Mouse (Mus musculus) B cell, adult 67 days (primary cell): ENCODE measurements around the gene Hexa. TPM values are rescaled to one million over a fixed set of nuclear protein-coding genes. Genes with fewer than 3 reads are reported as not detected.

Experiments used
- total RNA-seq, 2 experiments: library from RNA; stranded (reverse); gene quantifications; 4 replicates each; pipeline ENCODE4 v1.2.4; 2023

Hexa gene
- 10 to 100 TPM; 60.0 to 60.5 TPM for total RNA-seq

DNA sequence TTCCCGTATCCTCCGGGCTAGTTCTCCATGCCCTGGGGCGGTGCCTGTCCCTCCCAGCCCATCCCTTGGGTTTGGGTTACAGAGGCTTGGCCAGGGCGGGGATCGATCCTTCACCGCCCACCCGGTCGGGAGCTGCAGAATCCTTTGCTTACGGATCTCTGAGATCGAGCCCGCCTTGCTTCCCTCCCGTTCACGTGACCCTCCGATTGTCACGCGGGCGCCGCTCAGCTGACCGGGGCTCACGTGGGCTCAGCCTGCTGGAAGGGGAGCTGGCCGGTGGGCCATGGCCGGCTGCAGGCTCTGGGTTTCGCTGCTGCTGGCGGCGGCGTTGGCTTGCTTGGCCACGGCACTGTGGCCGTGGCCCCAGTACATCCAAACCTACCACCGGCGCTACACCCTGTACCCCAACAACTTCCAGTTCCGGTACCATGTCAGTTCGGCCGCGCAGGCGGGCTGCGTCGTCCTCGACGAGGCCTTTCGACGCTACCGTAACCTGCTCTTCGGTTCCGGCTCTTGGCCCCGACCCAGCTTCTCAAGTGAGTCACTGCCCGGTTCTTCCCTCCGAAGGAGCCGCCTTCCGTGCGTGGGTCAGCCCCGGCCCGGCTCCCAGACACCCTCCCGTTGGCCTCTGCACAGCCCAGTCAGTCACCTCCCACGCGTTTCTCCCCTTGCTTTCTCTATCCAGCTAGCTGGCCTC, at the start of gene Hexa, which contains the start of gene Tmem202:
Gene Hexa (plus strand): TSS at position 100 of the 697 bp plus-strand sequence.
Gene Tmem202 (minus strand): TSS at position 407 of the 697 bp plus-strand sequence.

DNA sequence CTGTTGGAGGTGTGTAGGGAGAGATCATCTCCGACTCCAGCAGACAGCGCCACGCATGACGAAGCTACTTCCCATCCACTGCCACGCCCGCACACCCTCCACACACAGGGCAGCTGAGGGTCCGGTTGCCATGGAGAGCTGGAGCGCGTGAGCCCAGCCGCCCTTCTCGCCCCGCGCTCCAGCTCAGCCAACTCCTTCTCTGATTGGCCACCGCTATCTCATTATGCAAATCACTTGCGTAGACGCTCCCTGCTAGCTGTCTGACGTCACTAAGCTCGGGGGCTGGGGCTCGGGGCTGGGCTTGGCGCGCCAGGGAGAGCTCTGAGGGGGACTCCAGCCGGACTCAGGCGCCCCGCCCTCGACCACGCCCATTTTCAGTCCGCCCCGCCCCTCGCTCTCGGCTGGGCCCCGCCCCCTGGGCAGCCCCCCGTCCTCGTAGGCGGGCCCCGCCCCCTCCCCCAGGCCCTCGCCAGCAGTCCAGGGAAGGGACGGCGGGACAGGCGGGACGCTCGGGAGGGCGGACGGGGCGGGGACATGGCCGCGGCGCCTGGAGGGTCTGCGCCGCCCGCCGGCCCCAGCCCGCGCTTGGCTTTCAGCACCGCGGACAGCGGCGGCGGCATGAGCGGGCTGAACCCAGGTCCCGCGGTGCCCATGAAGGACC, 38.6 kb downstream of the Hexa start, which contains the start of gene Celf6:
Gene Celf6 (plus strand): TSS at position 74 of the 661 bp plus-strand sequence.

Other genes with a start within 250 kb of the Hexa start
- 10 to 100 TPM; 54.8 to 56.8 TPM for gene Adpgk, start 248.0 kb upstream of the Hexa start, total RNA-seq
- 1 to 10 TPM; 5.3 to 8.5 TPM for gene Bbs4, start 186.0 kb upstream of the Hexa start, total RNA-seq
- gene Arih1, start 52.9 kb upstream of the Hexa start, total RNA-seq, result 100 to 1,000 TPM; 140 to 145 TPM
- 1 to 10 TPM in 1 of 2 experiments, under 1 TPM in 1; 0.65 to 1.4 TPM for gene Tmem202, start 307 bp downstream of the Hexa start, total RNA-seq
- gene Celf6, start 38.4 kb downstream of the Hexa start, total RNA-seq, result not detected
- 10 to 100 TPM; 69.7 to 76.7 TPM for gene Parp6, start 77.7 kb downstream of the Hexa start, total RNA-seq
- 100 to 1,000 TPM; 260 to 261 TPM for gene Pkm, start 116.8 kb downstream of the Hexa start, total RNA-seq
- gene Gramd2, start 140.6 kb downstream of the Hexa start, total RNA-seq, result under 1 TPM in 1 of 2 experiments, not detected in 1; 0.36 TPM
- 1 to 10 TPM; 2.9 to 3.8 TPM for gene Senp8, start 211.2 kb downstream of the Hexa start, total RNA-seq
- gene Myo9a, start 211.4 kb downstream of the Hexa start, total RNA-seq, result 10 to 100 TPM; 16.7 to 21.8 TPM